Mouse (Mus musculus): ENCODE data around the gene Fras1.

DNA sequence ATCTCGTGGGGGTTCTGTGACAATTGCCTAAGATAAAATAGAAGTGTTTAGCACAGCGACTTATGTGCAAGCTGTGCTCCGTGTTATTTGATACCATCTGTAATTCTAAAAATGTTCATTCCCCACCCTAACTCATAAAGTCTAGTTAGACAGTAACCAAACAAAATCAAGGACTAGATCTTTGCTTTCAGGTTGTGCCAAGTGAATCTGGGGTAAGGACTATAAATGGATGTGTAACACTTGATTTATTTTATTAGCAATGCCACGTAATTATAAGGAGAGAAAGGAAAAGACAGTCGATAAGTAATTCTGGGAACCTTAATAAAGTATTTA is 42.1 kb upstream of the Fras1 start:
- TF ChIP-seq CTCF (IDR thresholded peaks at IDR 0.05; ENCODE audit: low read depth, low read length) (no peak), POLR2A (IDR thresholded peaks at IDR 0.05; ENCODE audit: borderline replicate concordance, low read depth, low read length) (no peak)
